ENCODE assay signal across 22 mouse cellular contexts in the genomic region with DNA sequence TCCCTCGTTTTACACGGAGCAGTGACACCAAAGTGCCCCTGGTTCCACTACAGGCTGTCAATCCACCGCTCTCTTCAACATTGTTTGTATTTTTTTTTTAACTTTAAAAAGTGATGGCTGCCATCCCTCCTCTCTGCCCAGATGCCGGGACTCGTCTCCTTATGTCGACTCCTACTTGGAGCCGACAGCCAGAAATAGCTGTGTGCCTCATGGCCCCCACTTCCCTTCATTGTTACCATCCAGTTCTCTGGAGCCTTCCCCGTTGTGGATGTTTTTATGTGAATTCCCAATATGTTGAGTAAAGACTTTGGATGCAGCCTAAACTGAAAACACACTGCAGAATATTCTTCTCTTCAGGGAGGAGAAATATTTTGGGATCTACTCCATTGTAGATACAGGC. TPM values are rescaled to one million over a fixed set of nuclear protein-coding genes. Genes with fewer than 3 reads are reported as not detected.
DNase-seq lines count a peak whose midpoint lies in the region; ATAC-seq lines count a peak whose summit lies in the region.
"Had no signal": no experiment of that assay in that cellular context is flagged by ENCODE, and none has a peak within 500 bp of the region (broad histone marks: within the 10 kb centered on the region; RNA-seq: fewer than 3 reads in every experiment).

No protein-coding gene starts in this region.

- H3K27me3 ChIP-seq in heart, embryonic 13.5 days (replicated peaks), result no peaks in the 10 kb centered on the region
- no peaks in the 10 kb centered on the region for H3K27me3 ChIP-seq in lung, embryonic 16.5 days (ENCODE audit: control insufficient read depth, insufficient read depth, low read depth, low read length)
- H3K27me3 ChIP-seq: forebrain, embryonic 12.5 days; hindbrain, embryonic 15.5 days; liver, embryonic 15.5 days; midbrain, embryonic 12.5 days had no signal

- H3K36me3 ChIP-seq in heart, embryonic 13.5 days, result no peaks in the 10 kb centered on the region
- no peaks in the 10 kb centered on the region for H3K36me3 ChIP-seq in lung, embryonic 16.5 days (ENCODE audit: control insufficient read depth, insufficient read depth, low read length)
- H3K36me3 ChIP-seq: forebrain, embryonic 12.5 days; hindbrain, embryonic 15.5 days; liver, embryonic 15.5 days; midbrain, embryonic 12.5 days had no signal

- no peak for DNase-seq in frontal cortex, postnatal 14 days (ENCODE audit: low spot score in 2 of 2)
- DNase-seq in heart, postnatal 25 days (ENCODE audit: low spot score), result no peak
- DNase-seq in lung, adult 18-20 months, result no peak
- peak; percentile 46 for DNase-seq in heart, postnatal 4 days
- no peak for DNase-seq in neural tube, embryonic 10.5 days (ENCODE audit: extremely low spot score, low spot score)
- DNase-seq: adrenal gland, postnatal 36 days; cerebellum, adult 11-12 months; gastrocnemius, postnatal 25 days; liver; lung, postnatal 14 days; thymus, adult 18-20 months; thymus, postnatal 36 days had no signal

- ATAC-seq in frontal cortex, adult (ENCODE audit: low TSS enrichment), result peak; percentile 29; the same call in 1 of the 2 replicates
- no peak for ATAC-seq in heart, embryonic 13.5 days (ENCODE audit: extremely low read depth, insufficient number of reproducible peaks, low FRiP score, low TSS enrichment)
- 0 out of 2 replicates have a peak, but pooled peaks have one; percentile 26 for ATAC-seq in lung, embryonic 16.5 days (ENCODE audit: low read depth)
- ATAC-seq: CD4-positive, CD25-positive, alpha-beta regulatory T cell, adult 4 months had no signal

- no peaks in the 10 kb centered on the region for H3K9me3 ChIP-seq in heart, embryonic 13.5 days
- no peaks in the 10 kb centered on the region for H3K9me3 ChIP-seq in lung, embryonic 16.5 days (ENCODE audit: control insufficient read depth, low read length)
- H3K9me3 ChIP-seq: forebrain, embryonic 12.5 days; hindbrain, embryonic 15.5 days; liver, embryonic 15.5 days; midbrain, embryonic 12.5 days had no signal

- H3K4me1 ChIP-seq in heart, embryonic 13.5 days, result peaks cover 25% of the 10 kb centered on the region
- H3K4me1 ChIP-seq in lung, embryonic 16.5 days (replicated peaks; ENCODE audit: control insufficient read depth, insufficient read depth, low read length), result peaks cover 5% of the 10 kb centered on the region; the same call in 1 of the 2 replicates
- H3K4me1 ChIP-seq: hindbrain, embryonic 15.5 days; liver, embryonic 15.5 days; midbrain, embryonic 12.5 days had no signal

- peak overlapping the region; percentile 20 for H3K4me2 ChIP-seq in heart, embryonic 13.5 days
- H3K4me2 ChIP-seq in lung, embryonic 16.5 days (ENCODE audit: low read depth, low read length), result 0 out of 2 replicates have a peak overlapping the region, but pooled peaks have one; percentile 6
- H3K4me2 ChIP-seq: forebrain, embryonic 12.5 days; hindbrain, embryonic 15.5 days; liver, embryonic 15.5 days; midbrain, embryonic 12.5 days had no signal

- no peak overlapping the region for H3K4me3 ChIP-seq in heart, embryonic 13.5 days
- H3K4me3 ChIP-seq in lung, embryonic 16.5 days (ENCODE audit: low read length), result no peak overlapping the region
- H3K4me3 ChIP-seq: erythroblast, embryonic 14.5 days; forebrain, embryonic 12.5 days; hindbrain, embryonic 15.5 days; liver, embryonic 15.5 days; midbrain, embryonic 12.5 days had no signal

- H3K27ac ChIP-seq in heart, embryonic 13.5 days (replicated peaks), result peak overlapping the region; percentile 43
- H3K27ac ChIP-seq in lung, embryonic 16.5 days (ENCODE audit: low read length), result peak overlapping the region; percentile 43
- H3K27ac ChIP-seq: forebrain, embryonic 12.5 days; hindbrain, embryonic 15.5 days; kidney, postnatal 0 days; liver, embryonic 15.5 days; midbrain, embryonic 12.5 days had no signal

- H3K9ac ChIP-seq in heart, embryonic 13.5 days, result peak overlapping the region; percentile 6; the same call in 1 of the 2 replicates
- H3K9ac ChIP-seq in lung, embryonic 16.5 days (ENCODE audit: low read length), result no peak overlapping the region
- H3K9ac ChIP-seq: forebrain, embryonic 12.5 days; hindbrain, embryonic 15.5 days; liver, embryonic 15.5 days; midbrain, embryonic 12.5 days had no signal

- 24% methylated on average over 8 of the region's 8 CpGs for WGBS in heart, embryonic 13.5 days
- WGBS in lung, embryonic 16.5 days, result 52% methylated on average over 8 of the region's 8 CpGs

- intact Hi-C loops in heart, postnatal 25 days (cut with DNase I), result no loop called here

RNA-seq across cellular contexts. Expression of a gene that starts 8.7 kb away (rescaled TPM):
- 35.7 and 38.5 TPM in 2 replicates for polyA plus RNA-seq in heart, embryonic 13.5 days (2015; fragmentation: Nextera tagmentation; extraction: Ambion mirVana)
- total RNA-seq in heart, postnatal 25 days (2021), result 100 to 1,000 TPM; 417 to 451 TPM
- polyA plus RNA-seq in lung, embryonic 16.5 days (2015; fragmentation: Nextera tagmentation; extraction: Ambion mirVana), result 53.3 and 54.5 TPM in 2 replicates
- total RNA-seq in heart, postnatal 4 days (2021), result 100 to 1,000 TPM; 312 to 353 TPM

RNA-seq across cellular contexts. Expression of a gene that starts 54.5 kb away (rescaled TPM):
- 9.9 and 10.3 TPM in 2 replicates for polyA plus RNA-seq in heart, embryonic 13.5 days (2015; fragmentation: Nextera tagmentation; extraction: Ambion mirVana)
- total RNA-seq in heart, postnatal 25 days (2021), result 10 to 100 TPM in 1 of 2 experiments, 1 to 10 TPM in 1; 9.9 to 12.4 TPM
- polyA plus RNA-seq in lung, embryonic 16.5 days (2015; fragmentation: Nextera tagmentation; extraction: Ambion mirVana), result 15.0 and 15.5 TPM in 2 replicates
- 10 to 100 TPM; 18.6 to 19.4 TPM for total RNA-seq in heart, postnatal 4 days (2021)
